ENCODE assay signal across 9 mouse cellular contexts in genomic region chr2:44304971-44305808, GRCm38 (mm10).
DNase-seq lines count a peak whose midpoint lies in the region; ATAC-seq and TF ChIP-seq lines count a peak whose summit lies in the region.
"Had no signal": no experiment of that assay in that cellular context is flagged by ENCODE, and none has a peak within 500 bp of the region (broad histone marks: within the 10 kb centered on the region; RNA-seq: fewer than 3 reads in every experiment).

No protein-coding gene starts in this region.

- no peak for ATAC-seq in heart, embryonic 12.5 days (ENCODE audit: insufficient number of reproducible peaks, low FRiP score)
- no peak for ATAC-seq in neural tube, embryonic 11.5 days (ENCODE audit: insufficient read depth, low FRiP score, low TSS enrichment)
- peak; percentile 68 for ATAC-seq in hindbrain, postnatal 0 days

- no peak for DNase-seq in heart, postnatal 25 days (ENCODE audit: low spot score)
- peak; percentile 32 for DNase-seq in neural tube, embryonic 11.5 days (ENCODE audit: low spot score)
- no peak for DNase-seq in neural tube, embryonic 10.5 days (ENCODE audit: extremely low spot score, low spot score)
- DNase-seq in hindbrain, postnatal 0 days (ENCODE audit: low spot score) = peak; percentile 55
- no peak for DNase-seq in spleen, postnatal 10 days (ENCODE audit: low spot score in 2 of 2)
- DNase-seq in spleen, adult 18-20 months = no peak
- DNase-seq in right cerebral cortex, adult 2 months (ENCODE audit: low spot score in 2 of 2) = no peak
- DNase-seq: heart, adult 2 months had no signal

- 61% methylated on average over 17 of the region's 17 CpGs for WGBS in heart, embryonic 12.5 days
- 57% methylated on average over 17 of the region's 17 CpGs for WGBS in neural tube, embryonic 11.5 days
- WGBS in hindbrain, postnatal 0 days = 27% methylated on average over 17 of the region's 17 CpGs

- H3K4me3 ChIP-seq in heart, embryonic 12.5 days = no peak overlapping the region
- no peak overlapping the region for H3K4me3 ChIP-seq in neural tube, embryonic 11.5 days (ENCODE audit: low read depth, low read length)
- H3K4me3 ChIP-seq in hindbrain, postnatal 0 days (ENCODE audit: low read length) = no peak overlapping the region
- H3K4me3 ChIP-seq: heart, adult 2 months had no signal

- no peaks in the 10 kb centered on the region for H3K9me3 ChIP-seq in heart, embryonic 12.5 days (replicated peaks)
- no peaks in the 10 kb centered on the region for H3K9me3 ChIP-seq in neural tube, embryonic 11.5 days (ENCODE audit: control insufficient read depth, low read length)
- no peaks in the 10 kb centered on the region for H3K9me3 ChIP-seq in hindbrain, postnatal 0 days (ENCODE audit: low read length)

- H3K4me1 ChIP-seq in heart, embryonic 12.5 days (replicated peaks) = no peaks in the 10 kb centered on the region
- H3K4me1 ChIP-seq in neural tube, embryonic 11.5 days (ENCODE audit: control insufficient read depth, insufficient read depth, low read length) = peaks cover 8% of the 10 kb centered on the region; the same call in 1 of the 2 replicates
- H3K4me1 ChIP-seq in hindbrain, postnatal 0 days (ENCODE audit: insufficient read depth, low read length) = no peaks in the 10 kb centered on the region

- intact Hi-C loops in heart, postnatal 25 days (cut with DNase I) = no loop called here

- no peak for TF ChIP-seq CTCF in hindbrain, postnatal 0 days (IDR thresholded peaks at IDR 0.05; ENCODE audit: low read depth)

- no peak overlapping the region for H3K27ac ChIP-seq in heart, embryonic 12.5 days (ENCODE audit: poor library complexity, severe bottlenecking)
- H3K27ac ChIP-seq in neural tube, embryonic 11.5 days (ENCODE audit: low read depth, low read length) = no peak overlapping the region
- H3K27ac ChIP-seq in hindbrain, postnatal 0 days = no peak overlapping the region
- H3K27ac ChIP-seq: heart, adult 2 months had no signal

- no peaks in the 10 kb centered on the region for H3K36me3 ChIP-seq in heart, embryonic 12.5 days
- H3K36me3 ChIP-seq in neural tube, embryonic 11.5 days (ENCODE audit: control insufficient read depth, insufficient read depth, low read length) = no peaks in the 10 kb centered on the region
- H3K36me3 ChIP-seq in hindbrain, postnatal 0 days (ENCODE audit: insufficient read depth, low read length) = no peaks in the 10 kb centered on the region

- H3K4me2 ChIP-seq in heart, embryonic 12.5 days = peak overlapping the region; percentile 8
- no peak overlapping the region for H3K4me2 ChIP-seq in neural tube, embryonic 11.5 days (ENCODE audit: low read depth)
- peak overlapping the region; percentile 40 for H3K4me2 ChIP-seq in hindbrain, postnatal 0 days (ENCODE audit: low read depth, low read length)

- H3K9ac ChIP-seq in heart, embryonic 12.5 days = no peak overlapping the region
- H3K9ac ChIP-seq in neural tube, embryonic 11.5 days (ENCODE audit: low read length) = no peak overlapping the region
- H3K9ac ChIP-seq in hindbrain, postnatal 0 days (replicated peaks; ENCODE audit: low read length) = no peak overlapping the region

- H3K27me3 ChIP-seq in heart, embryonic 12.5 days (replicated peaks) = no peaks in the 10 kb centered on the region
- H3K27me3 ChIP-seq in neural tube, embryonic 11.5 days (ENCODE audit: control insufficient read depth, insufficient read depth, low read length) = no peaks in the 10 kb centered on the region
- H3K27me3 ChIP-seq in hindbrain, postnatal 0 days (ENCODE audit: insufficient read depth, low read length) = no peaks in the 10 kb centered on the region

Comparison
In these comparisons a context has a peak if more than half of its experiments do, and no peak if none do; other contexts are left out.
1. DNase-seq: peak in neural tube, embryonic 11.5 days (single experiment) and hindbrain, postnatal 0 days (single experiment); none in heart, postnatal 25 days (single experiment), neural tube, embryonic 10.5 days (single experiment), spleen, postnatal 10 days (0 of 2), spleen, adult 18-20 months (0 of 2) and right cerebral cortex, adult 2 months (0 of 2).